Mouse (Mus musculus): ENCODE data around the gene Dhx9.
"Not testable (repeated sequence)": the region's sequence is repeated elsewhere in the genome, so short reads cannot be mapped to it uniquely, and the experiment has no call there.

GRCm38 (mm10) chr1:153417805-153418204 lies 69.7 kb downstream of the Dhx9 start:
- not testable (repeated sequence) for TF ChIP-seq CTCF, EP300 (IDR thresholded peaks at IDR 0.05; ENCODE audit: low read depth)

Data from liver, embryonic 14.5 days (tissue).